Mouse (Mus musculus) testis, postnatal 14 days (tissue): ENCODE data around the gene Aatk.

Experiments used
- DNase-seq: peaks from one replicate; pipeline ENCODE4 v3.0.0; 2021; ENCODE audit warnings: low spot score

The Aatk gene

GRCm38 (mm10) chr11:119989115-119989564 is 57.8 kb downstream of the Aatk start:
- no peak for DNase-seq

GRCm38 (mm10) chr11:119988391-119988790 is 58.6 kb downstream of the Aatk start:
- no peak for DNase-seq

GRCm38 (mm10) chr11:119987876-119988275 is 59.1 kb downstream of the Aatk start:
- DNase-seq, result no peak

DNA sequence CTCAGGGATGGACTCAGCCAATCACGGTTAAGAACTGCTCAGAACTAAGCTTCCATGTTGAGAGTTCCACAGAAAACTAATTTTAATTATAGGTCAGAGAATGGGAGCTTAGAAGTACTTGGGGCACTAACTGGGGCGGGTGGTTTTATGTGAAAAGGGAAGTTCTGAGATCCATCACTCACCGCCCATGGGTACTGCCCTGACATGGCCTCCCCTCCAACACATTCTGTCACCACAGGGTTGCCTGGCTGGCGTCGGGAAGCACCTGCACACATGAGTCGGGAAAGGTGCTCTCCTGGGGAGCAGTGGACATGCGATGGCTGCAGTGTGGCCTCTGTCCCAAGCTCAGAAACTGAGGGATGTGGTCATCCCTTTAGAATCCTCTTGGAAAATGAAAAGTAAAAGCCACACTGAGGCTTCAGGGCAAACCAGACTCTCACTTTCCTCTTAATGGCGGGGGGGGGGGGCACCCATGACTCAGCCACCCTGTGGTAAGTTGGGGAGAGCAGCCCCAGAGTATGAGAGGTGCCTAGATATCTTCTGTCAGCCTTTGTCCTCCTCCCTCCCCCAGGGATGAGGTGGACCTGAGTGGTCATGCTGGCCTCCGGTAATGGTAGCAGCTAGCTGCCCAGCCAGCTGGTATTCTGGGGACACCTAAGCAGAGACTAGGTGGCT is 60.1 kb downstream of the Aatk start:
- no peak for DNase-seq

GRCm38 (mm10) chr11:119983151-119983550 is 63.8 kb downstream of the Aatk start:
- DNase-seq, result no peak

DNA sequence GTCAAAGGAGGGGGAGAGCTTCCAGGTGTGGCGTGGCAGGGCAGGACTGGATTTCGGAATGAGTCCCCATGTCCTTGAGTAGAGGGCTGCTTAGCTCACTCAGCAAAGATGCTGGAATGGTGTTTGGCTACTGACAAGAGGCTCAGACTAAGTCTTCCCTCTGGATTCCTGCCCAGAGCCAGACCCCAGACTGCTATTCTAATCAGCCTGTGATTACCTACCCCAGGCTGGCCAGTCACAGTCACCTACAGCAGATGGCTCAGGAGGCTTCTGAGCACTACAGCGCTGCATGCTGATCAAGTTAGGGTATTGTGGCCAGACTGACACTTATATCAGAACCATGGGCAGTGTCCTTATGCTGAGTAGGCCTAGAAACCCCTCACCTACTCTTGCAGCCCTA is 64.7 kb downstream of the Aatk start:
- DNase-seq, result no peak

- no peak for DNase-seq
Measured at GRCm38 (mm10) chr11:119981769-119982168, 65.2 kb downstream of the Aatk start.

GRCm38 (mm10) chr11:119979596-119980385 is 67.2 kb downstream of the Aatk start:
- DNase-seq, result no peak

- no peak for DNase-seq
Measured at GRCm38 (mm10) chr11:119978701-119979100, 68.3 kb downstream of the Aatk start.

DNA sequence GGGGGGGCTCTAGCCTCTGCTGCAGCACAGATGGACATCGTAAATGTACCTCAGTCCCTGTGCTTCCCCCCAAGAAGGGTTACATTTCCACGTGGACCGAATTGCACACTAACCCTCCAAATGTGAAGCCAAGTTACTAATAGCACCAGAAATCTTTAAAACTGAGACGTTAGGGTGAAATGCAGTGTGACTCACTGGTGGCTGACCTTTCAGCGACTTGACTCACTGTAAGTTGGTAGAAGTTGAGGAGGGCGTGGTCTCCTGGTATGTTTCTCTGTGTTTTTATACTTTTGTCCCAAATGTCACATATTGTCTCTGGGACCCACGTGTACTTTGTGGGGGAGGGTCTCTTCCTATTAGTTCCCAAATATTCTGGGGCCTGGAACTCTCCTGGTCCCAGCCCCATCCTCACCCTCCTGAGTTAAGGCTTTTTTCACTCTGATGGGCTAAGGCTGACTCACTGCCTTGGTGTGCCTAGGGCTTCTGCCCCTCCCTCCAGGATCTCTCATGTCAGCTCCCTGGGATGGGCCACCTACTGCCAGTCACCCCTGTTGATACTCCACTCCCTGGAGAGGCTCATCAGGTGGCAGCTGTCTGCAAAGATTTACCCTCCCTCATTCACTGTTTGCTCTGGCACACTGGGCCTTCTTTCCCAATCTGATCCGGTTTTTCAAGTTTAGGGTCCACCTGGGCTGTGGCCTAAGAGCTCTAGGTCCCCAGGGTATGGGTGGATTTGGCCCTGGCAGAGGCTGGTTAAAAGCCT is 71.0 kb downstream of the Aatk start:
- DNase-seq, result no peak

DNA sequence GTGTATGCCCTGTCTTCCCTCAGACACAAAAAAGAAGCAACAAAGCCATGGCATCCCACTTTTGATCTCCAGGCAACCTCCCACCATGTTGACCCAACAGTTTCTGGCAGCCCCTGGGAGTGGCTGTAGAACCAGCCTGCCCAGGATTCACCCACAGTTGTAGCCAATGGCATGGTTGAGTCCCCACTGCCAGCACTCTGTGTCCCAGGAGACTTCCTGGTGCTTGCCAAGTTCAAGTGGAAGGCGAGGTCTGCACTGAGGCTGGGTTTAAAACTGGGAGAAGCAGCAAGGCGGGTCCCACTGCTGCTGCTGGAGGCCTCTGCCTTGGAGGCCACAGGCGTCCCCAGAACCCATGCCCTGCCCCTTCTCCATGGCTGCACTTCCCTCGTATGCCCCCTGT is 73.2 kb downstream of the Aatk start:
- no peak for DNase-seq

DNA sequence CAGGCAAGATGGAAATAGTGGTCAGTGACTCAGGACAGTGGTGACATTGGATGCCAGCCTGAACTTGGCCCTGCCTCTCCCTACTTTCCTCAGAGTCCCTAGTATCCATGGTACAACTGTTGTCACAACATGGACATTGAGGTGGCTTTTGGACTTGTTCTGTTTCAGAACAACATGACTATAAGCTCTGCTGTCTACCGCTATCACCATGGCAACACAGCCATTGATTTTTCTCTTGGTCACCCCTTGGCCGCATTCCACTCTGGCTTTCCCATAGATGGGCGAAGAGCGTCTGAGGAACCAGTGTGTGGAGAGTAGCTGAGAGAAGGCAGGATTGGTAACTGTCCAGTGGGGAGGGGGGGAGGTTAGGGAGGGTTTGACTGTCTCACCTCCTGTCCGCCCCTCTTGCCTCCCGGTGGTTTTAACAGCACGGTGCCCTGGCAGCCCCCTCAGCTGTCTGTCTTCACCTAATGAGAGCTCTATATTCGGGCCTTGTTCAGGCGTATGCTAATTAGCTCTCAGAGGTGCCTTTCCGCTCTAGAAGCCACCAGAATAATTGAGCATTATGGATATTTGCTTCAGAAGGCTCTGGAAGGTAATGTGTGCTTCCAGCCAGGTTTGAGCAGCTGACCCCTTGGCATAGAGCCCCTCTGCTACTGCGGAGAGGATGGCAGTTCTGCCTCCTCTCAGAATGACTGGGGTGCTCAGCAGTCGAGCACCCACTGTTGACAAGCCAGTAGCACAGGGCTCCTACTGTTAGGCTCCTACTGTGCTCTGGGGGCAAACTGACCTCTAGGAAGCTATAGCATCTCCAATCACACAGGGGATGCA is 76.7 kb downstream of the Aatk start:
- no peak for DNase-seq

GRCm38 (mm10) chr11:119967892-119968291 is 79.1 kb downstream of the Aatk start:
- DNase-seq, result no peak

DNA sequence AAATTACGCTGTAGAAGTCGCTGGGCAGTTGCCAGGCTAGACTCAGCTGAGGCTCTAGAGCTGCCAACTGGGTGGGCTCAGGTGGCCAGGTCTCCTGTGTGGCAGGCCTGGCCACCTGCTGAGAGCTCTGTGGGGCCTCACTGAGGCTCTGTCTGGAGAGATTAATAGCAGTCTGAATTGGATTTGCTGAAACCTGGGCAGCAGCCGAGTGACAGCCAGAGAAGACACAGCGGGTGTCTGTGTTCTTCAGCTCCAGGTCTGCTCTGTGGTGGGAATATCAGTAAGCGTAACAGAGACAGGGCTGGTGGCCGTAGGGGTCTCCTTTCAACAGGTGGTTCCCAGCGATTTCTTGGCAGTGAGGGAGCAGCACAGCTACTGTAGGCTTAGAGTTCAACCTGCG is 79.6 kb downstream of the Aatk start:
- DNase-seq, result no peak

DNA sequence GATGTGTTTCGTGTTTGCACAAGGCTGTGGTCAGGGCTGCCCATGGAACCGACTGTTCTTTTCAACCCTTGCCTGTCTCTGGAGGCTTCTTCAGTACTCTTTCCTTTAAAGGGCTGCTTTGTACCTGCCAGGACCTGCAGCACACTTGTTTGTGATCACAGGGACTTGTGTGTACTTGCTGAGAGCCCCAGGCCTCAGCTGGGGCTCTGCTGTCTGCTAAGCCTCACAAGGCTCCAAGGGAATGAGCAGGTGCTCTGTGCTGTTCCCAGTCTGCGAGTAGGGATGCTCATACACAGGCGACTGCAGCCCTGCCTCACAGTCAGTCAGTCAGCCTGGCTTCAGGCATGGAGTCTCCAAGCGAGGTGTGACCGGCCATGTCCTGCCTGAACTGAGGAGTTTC is 80.7 kb downstream of the Aatk start:
- DNase-seq, result no peak

DNA sequence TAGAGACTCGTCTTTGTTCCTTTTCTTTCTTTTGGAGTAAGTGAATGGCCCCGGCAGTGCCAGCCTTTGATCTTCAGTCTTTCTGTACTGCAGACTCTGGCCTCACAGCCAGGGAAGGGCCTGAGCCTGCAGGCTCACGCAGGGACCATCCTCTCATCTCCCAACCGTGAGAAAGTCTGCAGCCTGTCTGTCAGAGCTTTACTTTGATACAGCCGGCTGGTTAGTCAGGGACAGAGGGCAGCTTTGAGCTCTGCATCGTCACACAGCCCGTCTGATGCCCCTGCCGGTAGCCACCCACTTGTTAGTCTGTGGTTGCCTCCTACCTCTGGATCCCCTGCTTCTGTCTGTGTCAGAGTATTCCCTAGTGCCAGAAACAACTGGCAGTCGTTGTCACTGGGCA is 81.9 kb downstream of the Aatk start:
- no peak for DNase-seq

GRCm38 (mm10) chr11:119961511-119961910 is 85.5 kb downstream of the Aatk start:
- DNase-seq, result no peak

- no peak for DNase-seq
Measured at GRCm38 (mm10) chr11:119960671-119961070, 86.3 kb downstream of the Aatk start.

GRCm38 (mm10) chr11:119959714-119960113 is 87.3 kb downstream of the Aatk start:
- DNase-seq, result no peak

DNA sequence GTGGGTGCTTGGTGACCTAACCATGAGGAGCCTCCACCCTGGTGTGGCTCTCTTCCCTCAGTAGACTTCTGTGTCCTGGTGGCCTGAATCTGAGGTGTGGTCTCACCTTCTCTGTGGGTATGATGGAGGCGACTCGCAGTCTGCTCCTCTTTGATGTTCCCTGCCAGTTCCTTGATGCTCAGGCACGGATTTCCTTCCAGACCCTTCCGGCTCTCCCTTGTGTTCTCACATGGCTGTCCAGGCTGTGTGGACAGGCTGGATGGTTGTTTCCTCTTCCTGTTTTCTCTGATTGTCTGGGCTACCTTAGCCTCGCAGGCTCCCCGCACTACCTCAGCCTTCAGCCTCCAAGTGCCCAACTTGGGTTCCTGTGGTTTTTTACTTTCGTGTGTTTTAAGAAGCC is 88.1 kb downstream of the Aatk start:
- no peak for DNase-seq
